9 mouse cellular contexts compared by ENCODE assay signal in the genomic region with DNA sequence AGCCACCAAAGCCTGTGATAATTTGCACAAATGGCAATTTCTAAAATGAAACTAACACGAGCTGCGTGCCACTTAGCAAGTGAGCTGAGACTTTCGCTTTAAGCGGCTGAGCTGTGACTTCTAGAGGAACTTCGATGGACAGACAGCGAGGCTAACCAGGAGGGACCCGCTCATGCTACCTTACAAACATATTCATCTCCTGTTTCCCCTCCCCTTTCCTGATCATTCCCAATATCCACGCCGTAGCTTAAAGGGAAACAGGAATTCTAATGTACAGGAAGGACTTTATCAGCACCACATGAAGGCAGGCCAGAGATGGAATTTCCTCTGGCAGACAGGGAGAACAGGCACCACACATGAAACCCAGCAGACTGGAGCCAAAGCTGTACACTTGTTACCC. TPM values are rescaled to one million over a fixed set of nuclear protein-coding genes. Genes with fewer than 3 reads are reported as not detected.
DNase-seq lines count a peak whose midpoint lies in the region; ATAC-seq and TF ChIP-seq lines count a peak whose summit lies in the region.
"Had no signal": no experiment of that assay in that cellular context is flagged by ENCODE, and none has a peak within 500 bp of the region (broad histone marks: within the 10 kb centered on the region; RNA-seq: fewer than 3 reads in every experiment).

No protein-coding gene starts in this region.

- 69% methylated on average over 9 of the region's 9 CpGs for WGBS in liver, adult 2 months
- 71% methylated on average over 9 of the region's 9 CpGs for WGBS in liver, embryonic 11.5 days
- WGBS in midbrain, embryonic 16.5 days = 83% methylated on average over 9 of the region's 9 CpGs

- peak overlapping the region; percentile 40 for H3K27ac ChIP-seq in liver, adult 2 months (replicated peaks; ENCODE audit: insufficient read depth, low read depth, low read length)
- H3K27ac ChIP-seq in liver, embryonic 11.5 days (ENCODE audit: low read depth, low read length) = no peak overlapping the region
- 0 out of 2 replicates have a peak overlapping the region, but pooled peaks have one; percentile 22 for H3K27ac ChIP-seq in embryonic fibroblast, embryonic 13.5 days (ENCODE audit: insufficient read depth, low read length)
- no peak overlapping the region for H3K27ac ChIP-seq in midbrain, embryonic 16.5 days (ENCODE audit: low read length)

- H3K79me2 ChIP-seq in liver, adult 2 months (ENCODE audit: control insufficient read depth, insufficient read depth, low read length) = no peaks in the 10 kb centered on the region

- no peak for TF ChIP-seq POLR2A in liver, adult 2 months (IDR thresholded peaks at IDR 0.05; ENCODE audit: extremely low read depth, insufficient read depth, low read length)
- no peak for TF ChIP-seq POLR2A in embryonic fibroblast, embryonic 13.5 days (IDR thresholded peaks at IDR 0.05; ENCODE audit: low read depth, low read length)

- ATAC-seq in liver, embryonic 11.5 days (replicated peaks; ENCODE audit: low FRiP score) = no peak; the same call in 1 of the 2 replicates
- ATAC-seq in hematopoietic stem cell, adult 5-6 weeks (replicated peaks in 1 of 2; ENCODE audit: insufficient read depth in 1 of 2, low FRiP score in 2 of 2, low TSS enrichment in 1 of 2, low read depth in 1 of 2, poor library complexity in 2 of 2, severe bottlenecking in 2 of 2) = peak; percentile 81 to 84
- no peak for ATAC-seq in midbrain, embryonic 16.5 days

- intact Hi-C loops in left cerebral cortex, postnatal 10 days (cut with DNase I) = no loop called here

- TF ChIP-seq CTCF in liver, adult 2 months (IDR thresholded peaks at IDR 0.05; ENCODE audit: low read depth, low read length) = no peak
- no peak for TF ChIP-seq CTCF in embryonic fibroblast, embryonic 13.5 days (IDR thresholded peaks at IDR 0.05; ENCODE audit: borderline replicate concordance, insufficient read depth, low read length)

- H3K27me3 ChIP-seq in liver, adult 2 months (ENCODE audit: control insufficient read depth, insufficient read depth, low read length) = no peaks in the 10 kb centered on the region
- H3K27me3 ChIP-seq in liver, embryonic 11.5 days (replicated peaks; ENCODE audit: control insufficient read depth, insufficient read depth, low read length) = no peaks in the 10 kb centered on the region
- H3K27me3 ChIP-seq in midbrain, embryonic 16.5 days (ENCODE audit: control insufficient read depth, insufficient read depth, low read depth, low read length) = no peaks in the 10 kb centered on the region

- peak; percentile 12 for DNase-seq in liver, adult 2 months (ENCODE audit: extremely low read depth, low read depth, low spot score)
- no peak for DNase-seq in liver, embryonic 11.5 days (ENCODE audit: low spot score)
- no peak for DNase-seq in right cerebral cortex, postnatal 25 days
- DNase-seq in left cerebral cortex, postnatal 10 days (ENCODE audit: extremely low spot score in 1 of 2, low spot score in 2 of 2) = no peak
- DNase-seq in thymus, postnatal 10 days (ENCODE audit: low spot score in 2 of 2) = no peak

- peak overlapping the region; percentile 37 for H3K4me3 ChIP-seq in liver, adult 2 months (ENCODE audit: insufficient read depth, low read depth, low read length)
- H3K4me3 ChIP-seq in liver, embryonic 11.5 days (ENCODE audit: low read depth, low read length) = no peak overlapping the region
- no peak overlapping the region for H3K4me3 ChIP-seq in embryonic fibroblast, embryonic 13.5 days (ENCODE audit: insufficient read depth, low read length)
- no peak overlapping the region for H3K4me3 ChIP-seq in midbrain, embryonic 16.5 days (ENCODE audit: low read depth, low read length)
- H3K4me3 ChIP-seq: myocyte had no signal

- no peak overlapping the region for H3K4me2 ChIP-seq in liver, embryonic 11.5 days
- peak overlapping the region; percentile 12; the same call in 1 of the 2 replicates for H3K4me2 ChIP-seq in midbrain, embryonic 16.5 days (ENCODE audit: low read length)

- peaks cover 3% of the 10 kb centered on the region; the same call in 1 of the 2 replicates for H3K4me1 ChIP-seq in liver, adult 2 months (ENCODE audit: control insufficient read depth, insufficient read depth, low read length)
- H3K4me1 ChIP-seq in liver, embryonic 11.5 days (replicated peaks; ENCODE audit: control insufficient read depth, insufficient read depth, low read length) = no peaks in the 10 kb centered on the region
- H3K4me1 ChIP-seq in embryonic fibroblast, embryonic 13.5 days (ENCODE audit: control insufficient read depth, insufficient read depth, low read length) = peaks cover 8% of the 10 kb centered on the region
- H3K4me1 ChIP-seq in midbrain, embryonic 16.5 days (ENCODE audit: control insufficient read depth, insufficient read depth, low read length) = peaks cover 9% of the 10 kb centered on the region

- peaks cover 1% of the 10 kb centered on the region; the same call in 1 of the 2 replicates for H3K36me3 ChIP-seq in liver, adult 2 months (ENCODE audit: control insufficient read depth, insufficient read depth, low read length)
- no peaks in the 10 kb centered on the region for H3K36me3 ChIP-seq in liver, embryonic 11.5 days (ENCODE audit: control insufficient read depth, insufficient read depth, low read length)
- H3K36me3 ChIP-seq in midbrain, embryonic 16.5 days (ENCODE audit: control insufficient read depth, insufficient read depth, low read length) = no peaks in the 10 kb centered on the region

- no peaks in the 10 kb centered on the region for H3K9me3 ChIP-seq in liver, embryonic 11.5 days (ENCODE audit: control insufficient read depth, low read length)
- H3K9me3 ChIP-seq in midbrain, embryonic 16.5 days (replicated peaks; ENCODE audit: control insufficient read depth, low read length, poor library complexity, severe bottlenecking) = no peaks in the 10 kb centered on the region

- H3K9ac ChIP-seq in liver, adult 2 months (ENCODE audit: low read depth, low read length) = no peak overlapping the region
- no peak overlapping the region for H3K9ac ChIP-seq in liver, embryonic 11.5 days (ENCODE audit: low read depth, low read length)
- no peak overlapping the region for H3K9ac ChIP-seq in midbrain, embryonic 16.5 days (ENCODE audit: low read depth, low read length)

RNA-seq across cellular contexts. Expression of a gene that starts 15.9 kb away (rescaled TPM):
- 4.4 and 4.5 TPM in 2 replicates for total RNA-seq in liver, adult 2 months (2014; rRNA removed)
- 2.2 and 2.4 TPM in 2 replicates for polyA plus RNA-seq in liver, adult 2 months (2012; rRNA removed)
- polyA plus RNA-seq in liver, embryonic 11.5 days (2014; fragmentation: Nextera tagmentation; extraction: Ambion mirVana) = 18.0 and 20.0 TPM in 2 replicates
- polyA plus RNA-seq in embryonic fibroblast, embryonic 13.5 days (2011; ENCODE audit: insufficient read length, low read depth, missing spikeins) = 46.7 and 65.5 TPM in 2 replicates
- 0.13 and 0.25 TPM in 2 replicates for total RNA-seq in hematopoietic stem cell, adult 5-6 weeks (2017)
- 62.5 and 70.2 TPM in 2 replicates for polyA plus RNA-seq in midbrain, embryonic 16.5 days (2015; fragmentation: Nextera tagmentation; extraction: Ambion mirVana)
- 100 to 1,000 TPM in 1 of 2 experiments, 10 to 100 TPM in 1; 98.2 to 110 TPM for total RNA-seq in left cerebral cortex, postnatal 10 days (2021)

Comparison
In these comparisons a context has a peak if more than half of its experiments do, and no peak if none do; other contexts are left out.
1. H3K27ac ChIP-seq: peak in liver, adult 2 months (single experiment) and embryonic fibroblast, embryonic 13.5 days (single experiment); none in liver, embryonic 11.5 days (single experiment) and midbrain, embryonic 16.5 days (single experiment).
2. ATAC-seq: peak in hematopoietic stem cell, adult 5-6 weeks (2 of 2); none in liver, embryonic 11.5 days (single experiment) and midbrain, embryonic 16.5 days (single experiment).